Mouse (Mus musculus) heart, postnatal 0 days (tissue): ENCODE results near the gene Atp6v1g3. TPM values are rescaled to one million over a fixed set of nuclear protein-coding genes. Genes with fewer than 3 reads are reported as not detected.

Source experiments
- ATAC-seq: fragments of 200-750 bp; cut with Nextera tagmentation; 2 replicates; pipeline ENCODE4 v1.8.0; 2017; ENCODE audit warnings: low read depth, moderate number of reproducible peaks, moderate library complexity; ENCODE audit not compliant: insufficient read depth
- DNase-seq: peaks from one replicate; pipeline ENCODE4 v3.0.0-alpha.2; 2016; ENCODE audit warnings: low spot score
- H3K27ac ChIP-seq: fragments of 300-500 bp; sonication (generic); 2 replicates; pipeline ENCODE4 v1.5.1; 2014; ENCODE audit warnings: low read depth, mild to moderate bottlenecking
- H3K27me3 ChIP-seq: fragments of 300-500 bp; sonication (generic); 2 replicates; pipeline ENCODE4 v1.6.1; 2014; ENCODE audit warnings: low read length, mixed read lengths; ENCODE audit not compliant: control insufficient read depth, insufficient read depth
- H3K36me3 ChIP-seq: fragments of 300-500 bp; sonication (generic); replicated peaks from 2 replicates; pipeline ENCODE4 v1.6.1; 2014; ENCODE audit warnings: low read length, mixed read lengths; ENCODE audit not compliant: control insufficient read depth, insufficient read depth
- H3K4me1 ChIP-seq: fragments of 300-500 bp; sonication (generic); 2 replicates; pipeline ENCODE4 v1.6.1; 2014; ENCODE audit warnings: antibody characterized with exemption; ENCODE audit not compliant: control insufficient read depth, insufficient read depth
- H3K4me2 ChIP-seq: fragments of 300-500 bp; sonication (generic); 2 replicates; pipeline ENCODE4 v1.6.1; 2014; ENCODE audit warnings: low read depth, mild to moderate bottlenecking, low read length, moderate library complexity
- H3K4me3 ChIP-seq: fragments of 300-500 bp; sonication (generic); 2 replicates; pipeline ENCODE4 v1.5.1; 2014; ENCODE audit warnings: low read depth, low read length
- H3K9ac ChIP-seq: fragments of 300-500 bp; sonication (generic); replicated peaks from 2 replicates; pipeline ENCODE4 v1.6.1; 2014; ENCODE audit warnings: low read depth, low read length, mixed read lengths
- H3K9me3 ChIP-seq: fragments of 300-500 bp; sonication (generic); replicated peaks from 2 replicates; pipeline ENCODE4 v1.6.1; 2016; ENCODE audit warnings: low read length; ENCODE audit not compliant: control insufficient read depth
- CTCF ChIP-seq: IDR thresholded peaks from 2 replicates; pipeline ENCODE4 v1.5.1; 2016; ENCODE audit warnings: antibody characterized with exemption, control low read depth, low read depth
- EP300 ChIP-seq: IDR thresholded peaks from 2 replicates; pipeline ENCODE4 v1.6.1; 2016; ENCODE audit warnings: antibody characterized with exemption, low read depth
- WGBS: fragments of 180-500 bp; shearing (Covaris S2); extraction: QIAGEN DNeasy Blood & Tissue Kit; methylation state at CpG from one replicate; pipeline ENCODE4 v1.1.7; 2014; 5-methylcytosine and 5-hydroxymethylcytosine counted together
- polyA plus RNA-seq: library from polyadenylated mRNA; unstranded; fragments of >200 nt; fragmentation: Nextera tagmentation; extraction: Ambion mirVana; gene quantifications from 2 replicates; pipeline ENCODE4 v1.2.1, GENCODE M21; 2015
- total RNA-seq: library from RNA; depleted of rRNA; stranded (reverse); fragments of >200 nt; gene quantifications from 2 replicates; pipeline ENCODE4 v1.2.3, GENCODE M21; 2014; ENCODE audit warnings: low replicate concordance

Atp6v1g3 gene
- total and polyA plus RNA-seq, 2 experiments from 2014 or later = not detected

DNA sequence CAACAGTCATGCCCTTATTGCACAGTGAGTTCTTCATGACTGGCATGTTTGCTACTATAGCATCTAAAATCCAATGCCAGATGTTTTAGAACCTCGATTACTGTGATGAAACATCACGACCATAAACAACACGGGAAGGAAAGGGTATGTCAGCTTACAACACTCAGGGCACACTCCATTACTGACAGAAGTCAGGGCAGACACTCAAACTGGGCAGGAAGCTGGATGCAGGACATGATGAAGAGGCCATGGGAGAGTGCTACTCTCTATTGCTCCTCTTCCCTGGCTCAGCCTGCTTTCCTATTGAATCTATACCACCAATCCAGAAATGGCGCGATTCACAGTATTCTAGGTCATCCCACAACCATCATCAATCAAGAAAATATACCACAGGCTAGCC, 28.4 kb downstream of the Atp6v1g3 start:
- Histone ChIP-seq H3K4me1 (no peaks in the 10 kb centered on the region), H3K4me3 (no peak overlapping the region), H3K27ac (no peak overlapping the region), H3K27me3 (no peaks in the 10 kb centered on the region), H3K4me2 (no peak overlapping the region), H3K9me3 (no peaks in the 10 kb centered on the region), H3K36me3 (no peaks in the 10 kb centered on the region), H3K9ac (no peak overlapping the region)
- no peak for ATAC-seq
- DNase-seq = no peak
- 67% methylated on average over 5 of the region's 5 CpGs for WGBS
- TF ChIP-seq EP300 (no peak), CTCF (no peak)

DNA sequence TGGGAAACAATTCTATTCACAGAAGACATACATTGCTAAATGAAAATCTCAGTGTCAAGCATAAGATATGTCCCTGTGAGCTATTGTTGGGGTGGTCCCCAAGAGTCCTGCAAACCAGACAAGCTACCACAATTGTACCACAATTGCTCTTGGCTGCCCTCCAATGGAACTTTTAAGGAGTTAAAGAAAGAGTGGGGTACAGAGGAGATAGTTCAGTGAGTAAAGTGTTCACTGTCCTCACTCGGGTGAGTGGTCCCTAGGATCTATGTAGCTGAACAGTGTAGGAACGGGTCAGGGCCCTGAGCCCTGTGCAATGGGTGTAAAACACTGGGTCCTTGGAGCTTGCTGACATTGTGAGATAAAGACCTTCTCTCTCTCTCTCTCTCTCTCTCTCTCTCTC, 29.2 kb downstream of the Atp6v1g3 start:
- no peaks in the 10 kb centered on the region for H3K36me3 ChIP-seq
- DNase-seq (no peak), ATAC-seq (no peak)
- H3K4me2 ChIP-seq = no peak overlapping the region
- WGBS = 66% methylated on average over 2 of the region's 2 CpGs
- no peaks in the 10 kb centered on the region for H3K4me1 ChIP-seq
- H3K9me3 ChIP-seq = no peaks in the 10 kb centered on the region
- TF ChIP-seq EP300 (no peak), CTCF (no peak)
- no peak overlapping the region for H3K4me3 ChIP-seq
- no peak overlapping the region for H3K9ac ChIP-seq
- H3K27ac ChIP-seq = no peak overlapping the region
- H3K27me3 ChIP-seq = no peaks in the 10 kb centered on the region

GRCm38 (mm10) chr1:138303296-138303695, 29.8 kb downstream of the Atp6v1g3 start:
- Histone ChIP-seq H3K4me1 (no peaks in the 10 kb centered on the region), H3K4me3 (no peak overlapping the region), H3K27me3 (no peaks in the 10 kb centered on the region), H3K9ac (no peak overlapping the region), H3K27ac (no peak overlapping the region), H3K9me3 (no peaks in the 10 kb centered on the region), H3K4me2 (no peak overlapping the region), H3K36me3 (no peaks in the 10 kb centered on the region)
- no peak for ATAC-seq
- no peak for DNase-seq
- TF ChIP-seq CTCF (no peak), EP300 (no peak)
- WGBS = 68% methylated on average over 1 of the region's 1 CpGs

DNA sequence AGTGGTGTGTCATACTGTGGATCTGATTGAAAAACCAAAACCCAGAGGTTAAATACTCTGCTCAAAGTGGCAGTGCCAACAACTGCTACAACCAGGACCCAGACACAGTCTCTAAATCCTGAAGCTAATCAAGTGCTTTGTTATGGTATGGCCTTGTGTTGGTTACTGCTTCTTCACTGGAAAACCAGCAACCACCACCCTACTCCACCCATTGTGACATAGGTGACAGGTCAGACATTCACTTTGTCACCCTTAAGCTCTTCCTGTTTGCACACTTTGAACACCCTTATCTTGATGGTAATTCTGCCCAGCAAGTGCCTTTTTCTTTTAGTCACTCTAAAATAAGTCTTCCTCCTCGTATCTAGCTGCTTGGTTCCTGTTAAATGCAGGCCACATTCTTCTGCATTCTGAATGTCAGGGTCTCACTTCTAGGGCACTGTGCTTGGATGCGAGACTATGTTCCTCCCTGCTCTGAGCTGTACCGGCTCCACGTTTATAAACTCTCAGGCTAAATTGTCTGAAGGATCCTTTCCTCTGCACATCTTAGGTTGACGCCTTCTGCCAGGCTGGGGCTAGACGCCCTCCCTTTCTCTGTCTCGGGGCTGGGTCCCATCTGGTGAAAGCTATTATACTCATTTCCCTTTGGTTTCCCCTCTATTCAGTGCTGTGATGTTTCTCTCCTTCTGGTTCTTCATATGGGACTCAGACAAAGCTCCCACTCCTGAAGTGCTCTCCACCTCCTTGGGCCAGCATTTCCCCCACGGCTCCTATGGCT, 30.8 kb downstream of the Atp6v1g3 start:
- H3K9ac ChIP-seq = no peak overlapping the region
- H3K4me2 ChIP-seq = no peak overlapping the region
- H3K4me3 ChIP-seq = no peak overlapping the region
- ATAC-seq = no peak
- TF ChIP-seq CTCF (no peak), EP300 (no peak)
- H3K27me3 ChIP-seq = no peaks in the 10 kb centered on the region
- H3K9me3 ChIP-seq = no peaks in the 10 kb centered on the region
- no peak for DNase-seq
- H3K27ac ChIP-seq = no peak overlapping the region
- 61% methylated on average over 8 of the region's 8 CpGs for WGBS
- no peaks in the 10 kb centered on the region for H3K4me1 ChIP-seq
- no peaks in the 10 kb centered on the region for H3K36me3 ChIP-seq

GRCm38 (mm10) chr1:138322657-138323056, 49.1 kb downstream of the Atp6v1g3 start:
- no peak for DNase-seq
- H3K27ac ChIP-seq = no peak overlapping the region
- no peaks in the 10 kb centered on the region for H3K9me3 ChIP-seq
- ATAC-seq = no peak
- H3K4me3 ChIP-seq = no peak overlapping the region
- no peak overlapping the region for H3K4me2 ChIP-seq
- H3K9ac ChIP-seq = no peak overlapping the region
- TF ChIP-seq EP300 (no peak), CTCF (no peak)
- 63% methylated on average over 3 of the region's 3 CpGs for WGBS
- no peaks in the 10 kb centered on the region for H3K36me3 ChIP-seq
- H3K27me3 ChIP-seq = no peaks in the 10 kb centered on the region
- no peaks in the 10 kb centered on the region for H3K4me1 ChIP-seq
